Mouse (Mus musculus) CH12.LX (cell line): ENCODE measurements at regions not wholly inside any gene's neighbourhood (a gene's known extent, or its start where the extent isn't known, plus 50 kb on each side); places are given as distances from the start of the nearest gene placed in this dataset.
A peak's percentile ranks its signal among the peaks of the same experiment; 100 is the strongest.

Experiments used
- DNase-seq: peaks from one replicate; pipeline ENCODE4 v3.0.0-alpha.2; 2013; ENCODE audit errors: extremely low read depth
- H3K27ac ChIP-seq: 2 replicates; pipeline ENCODE4 v1.5.1; 2012; ENCODE audit warnings: low read depth, mild to moderate bottlenecking, control low read depth, moderate library complexity; ENCODE audit not compliant: insufficient read depth
- H3K27me3 ChIP-seq: replicated peaks from 2 replicates; pipeline ENCODE3; 2012; ENCODE audit warnings: inconsistent platforms
- H3K36me3 ChIP-seq, 2 experiments: replicated peaks in 1 of 2; 2 replicates each; pipeline versions ENCODE3 to v1.6.1; 2012; ENCODE audit warnings: inconsistent platforms in 1 of 2, low read length in 1 of 2, mild to moderate bottlenecking in 1 of 2, mixed read lengths in 1 of 2, moderate library complexity in 1 of 2; ENCODE audit not compliant: control insufficient read depth in 1 of 2, insufficient read depth in 1 of 2
- H3K4me1 ChIP-seq, 2 experiments: 2 replicates each; pipeline ENCODE4 v1.6.1; 2012; ENCODE audit warnings: inconsistent platforms in 1 of 2, moderate library complexity in 1 of 2; ENCODE audit not compliant: insufficient read depth in 2 of 2, control insufficient read depth in 1 of 2
- H3K4me2 ChIP-seq: 2 replicates; pipeline ENCODE4 v1.6.1; 2012; ENCODE audit warnings: low read depth, mild to moderate bottlenecking, control low read depth; ENCODE audit not compliant: poor library complexity, insufficient read depth, severe bottlenecking
- H3K4me3 ChIP-seq, 3 experiments: fragments of 150-350 bp in 1 of 3; sonication (generic) in 1 of 3; replicated peaks in 1 of 3; 2 replicates each; pipeline versions ENCODE3 to v1.5.1; 2011 to 2012; ENCODE audit warnings: low read depth in 2 of 3, low read length in 2 of 3, mild to moderate bottlenecking in 2 of 3, moderate library complexity in 2 of 3, control low read depth in 1 of 3, improper control_type of control experiment in 1 of 3, inconsistent platforms in 1 of 3, mixed read lengths in 1 of 3; ENCODE audit not compliant: poor library complexity in 1 of 3
- H3K79me2 ChIP-seq: replicated peaks from 2 replicates; pipeline ENCODE4 v1.6.1; 2012; ENCODE audit warnings: mild to moderate bottlenecking, moderate library complexity; ENCODE audit not compliant: control insufficient read depth, poor library complexity, insufficient read depth, severe bottlenecking; ENCODE audit errors: extremely low read depth
- H3K9ac ChIP-seq: 2 replicates; pipeline ENCODE4 v1.6.1; 2012; ENCODE audit warnings: low read depth, mild to moderate bottlenecking, control low read depth, moderate library complexity; ENCODE audit not compliant: insufficient read depth
- H3K9me3 ChIP-seq: replicated peaks from 2 replicates; pipeline ENCODE3; 2012; ENCODE audit warnings: low read length, inconsistent platforms, mixed read lengths
- BHLHE40 ChIP-seq: IDR thresholded peaks from 2 replicates; pipeline ENCODE4 v1.6.1; 2011; ENCODE audit warnings: mild to moderate bottlenecking, low read depth, low read length, improper control_type of control experiment
- CHD1 ChIP-seq: IDR thresholded peaks from 2 replicates; pipeline ENCODE4 v1.6.1; 2012; ENCODE audit warnings: low read depth, low read length, improper control_type of control experiment, inconsistent platforms
- CHD2 ChIP-seq: IDR thresholded peaks from 2 replicates; pipeline ENCODE4 v1.6.1; 2011; ENCODE audit warnings: low read length, improper control_type of control experiment
- ELF1 ChIP-seq: IDR thresholded peaks from 2 replicates; pipeline ENCODE4 v1.6.1; 2014; ENCODE audit warnings: low read depth, mild to moderate bottlenecking, inconsistent platforms, low read length, improper control_type of control experiment
- EP300 ChIP-seq: IDR thresholded peaks from 2 replicates; pipeline ENCODE4 v1.6.1; 2011; ENCODE audit warnings: low read length, improper control_type of control experiment
- ETS1 ChIP-seq: conservative IDR thresholded peaks from 2 replicates; pipeline ENCODE4 v1.6.1; 2012; ENCODE audit warnings: low read depth, mild to moderate bottlenecking, inconsistent platforms, low read length, improper control_type of control experiment, moderate library complexity
- GABPA ChIP-seq: IDR thresholded peaks from 2 replicates; pipeline ENCODE4 v1.6.1; 2012; ENCODE audit warnings: low read depth, low read length, improper control_type of control experiment, inconsistent platforms; ENCODE audit not compliant: insufficient replicate concordance
- HCFC1 ChIP-seq: IDR thresholded peaks from 2 replicates; pipeline ENCODE4 v1.6.1; 2012; ENCODE audit warnings: low read depth, mild to moderate bottlenecking, inconsistent platforms, low read length, improper control_type of control experiment
- IRF4 ChIP-seq: IDR thresholded peaks from 2 replicates; pipeline ENCODE4 v1.6.1; 2014; ENCODE audit warnings: low read depth, mild to moderate bottlenecking, inconsistent platforms, low read length, improper control_type of control experiment
- JUN ChIP-seq: IDR thresholded peaks from 2 replicates; pipeline ENCODE4 v1.6.1; 2011; ENCODE audit warnings: low read depth, mild to moderate bottlenecking, low read length, improper control_type of control experiment, moderate library complexity; ENCODE audit not compliant: insufficient read depth
- JUND ChIP-seq: conservative IDR thresholded peaks from 2 replicates; pipeline ENCODE4 v1.6.1; 2011; ENCODE audit warnings: low read depth, low read length, improper control_type of control experiment
- MAFK ChIP-seq: IDR thresholded peaks from 2 replicates; pipeline ENCODE4 v1.6.1; 2011; ENCODE audit warnings: low read length, improper control_type of control experiment; ENCODE audit not compliant: insufficient replicate concordance
- MAZ ChIP-seq: IDR thresholded peaks from 2 replicates; pipeline ENCODE4 v1.6.1; 2012; ENCODE audit warnings: low read depth, mild to moderate bottlenecking, inconsistent platforms, low read length, improper control_type of control experiment, moderate library complexity
- MEF2A ChIP-seq: IDR thresholded peaks from 2 replicates; pipeline ENCODE4 v1.6.1; 2014; ENCODE audit warnings: low read depth, mild to moderate bottlenecking, inconsistent platforms, low read length, improper control_type of control experiment, borderline replicate concordance
- MXI1 ChIP-seq: IDR thresholded peaks from 2 replicates; pipeline ENCODE4 v1.6.1; 2011; ENCODE audit warnings: mild to moderate bottlenecking, low read depth, low read length, improper control_type of control experiment
- MYC ChIP-seq: IDR thresholded peaks from 2 replicates; pipeline ENCODE4 v1.6.1; 2011; ENCODE audit warnings: low read depth, mild to moderate bottlenecking, improper control_type of control experiment, low read length
- NELFE ChIP-seq: IDR thresholded peaks from 2 replicates; pipeline ENCODE4 v1.6.1; 2011; ENCODE audit warnings: low read depth, low read length, improper control_type of control experiment
- NRF1 ChIP-seq: IDR thresholded peaks from 2 replicates; pipeline ENCODE4 v1.6.1; 2014; ENCODE audit warnings: low read depth, mild to moderate bottlenecking, inconsistent platforms, low read length, improper control_type of control experiment, moderate library complexity
- PAX5 ChIP-seq: IDR thresholded peaks from 2 replicates; pipeline ENCODE4 v1.6.1; 2012; ENCODE audit warnings: low read length, inconsistent platforms, mixed read lengths
- POLR2A ChIP-seq: IDR thresholded peaks from 2 replicates; pipeline ENCODE4 v1.6.1; 2011; ENCODE audit warnings: low read depth, mild to moderate bottlenecking, improper control_type of control experiment, low read length
- POLR2AphosphoS2 ChIP-seq: IDR thresholded peaks from 2 replicates; pipeline ENCODE4 v1.6.1; 2011; ENCODE audit warnings: low read depth, low read length, improper control_type of control experiment
- RCOR1 ChIP-seq: conservative IDR thresholded peaks from 2 replicates; pipeline ENCODE4 v1.6.1; 2012; ENCODE audit warnings: low read depth, mild to moderate bottlenecking, inconsistent platforms, low read length, improper control_type of control experiment
- SIN3A ChIP-seq: IDR thresholded peaks from 2 replicates; pipeline ENCODE4 v1.6.1; 2012; ENCODE audit warnings: low read length, improper control_type of control experiment, inconsistent platforms
- SMC3 ChIP-seq: IDR thresholded peaks from 2 replicates; pipeline ENCODE4 v1.6.1; 2011; ENCODE audit warnings: low read depth, low read length, improper control_type of control experiment
- USF1 ChIP-seq: IDR thresholded peaks from 2 replicates; pipeline ENCODE4 v1.6.1; 2014; ENCODE audit warnings: low read depth, mild to moderate bottlenecking, inconsistent platforms, low read length, improper control_type of control experiment
- USF2 ChIP-seq: conservative IDR thresholded peaks from 2 replicates; pipeline ENCODE4 v1.6.1; 2011; ENCODE audit warnings: low read depth, low read length, improper control_type of control experiment
- ZKSCAN1 ChIP-seq: IDR thresholded peaks from 2 replicates; pipeline ENCODE4 v1.6.1; 2012; ENCODE audit warnings: low read depth, inconsistent platforms, low read length, improper control_type of control experiment, borderline replicate concordance
- ZNF384 ChIP-seq: IDR thresholded peaks from 2 replicates; pipeline ENCODE4 v1.6.1; 2012; ENCODE audit warnings: low read depth, low read length, improper control_type of control experiment, inconsistent platforms
- dilution Hi-C: fragments of 300-500 bp; cut with MboI; formaldehyde crosslinking; loops from 2 replicates; pipeline ENCODE4 v1.14.3; 2020; ENCODE audit warnings: low sequenced_read_pairs; ENCODE audit not compliant: extremely low pct_unique_long_range_greater_than_20kb, extremely low pct_ligation_motif_present
- in situ Hi-C: fragments of 300-500 bp; cut with MboI; formaldehyde crosslinking; loops from 3 replicates; pipeline ENCODE4 v1.14.3; 2019; ENCODE audit warnings: low sequenced_read_pairs, low pct_ligation_motif_present, low pct_unique_long_range_greater_than_20kb, mixed read lengths

DNA sequence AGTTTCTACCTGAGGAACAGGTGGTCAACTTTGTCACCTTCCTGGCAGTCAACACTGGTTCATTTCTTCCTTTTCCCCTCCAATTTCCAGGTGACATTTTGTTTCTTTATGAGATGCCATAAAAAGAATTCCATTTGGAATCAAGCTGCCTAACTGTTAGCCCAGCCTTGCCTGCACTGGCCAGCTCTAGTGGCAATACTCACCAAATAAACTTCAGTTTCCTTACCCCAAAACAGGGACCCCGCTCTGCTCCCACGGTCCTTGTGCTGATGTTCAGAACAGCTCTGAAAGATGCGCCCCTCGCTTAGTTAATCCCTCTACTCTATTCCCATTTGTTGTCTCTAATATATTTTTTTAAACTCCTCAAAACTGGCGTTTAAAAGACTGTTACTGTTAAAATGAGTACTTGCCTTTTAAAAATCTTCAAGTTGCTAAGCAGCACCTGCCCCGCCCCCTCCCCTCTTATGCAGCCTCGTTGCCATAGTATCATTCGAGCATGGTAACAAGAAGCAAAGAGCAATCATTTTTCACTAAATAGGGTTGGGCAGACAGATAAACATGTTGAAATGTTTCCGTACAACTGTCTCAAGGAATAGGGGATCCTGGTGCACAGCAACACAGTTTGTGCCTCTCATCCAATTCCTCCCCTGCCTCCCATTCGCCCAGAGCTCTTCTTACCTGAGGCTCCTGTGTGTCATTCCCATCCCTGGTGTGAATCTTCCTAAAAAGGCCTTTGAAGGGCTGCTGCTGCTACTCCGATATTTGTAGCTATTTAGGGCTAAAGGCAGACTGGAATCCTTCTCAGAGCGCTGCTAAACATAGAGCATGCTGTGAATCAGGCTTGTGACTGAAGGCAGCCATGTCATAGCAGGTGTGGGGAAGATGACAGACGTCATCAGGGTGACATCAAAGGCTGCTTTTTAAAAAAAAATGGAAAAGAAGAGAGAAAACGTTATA is 98.8 kb upstream of the Oxgr1 start:
- Histone ChIP-seq H3K36me3 (no peaks in the 10 kb centered on the region), H3K9ac (no peak overlapping the region), H3K4me1 (peaks cover 6 to 23% of the 10 kb centered on the region in 2 experiments)
- dilution Hi-C loops, result no loop called here
- in situ Hi-C loops, result no loop called here
- TF ChIP-seq NELFE (no peak), MYC (no peak), IRF4 (no peak), POLR2A (no peak), SMC3 (no peak), MXI1 (no peak), HCFC1 (no peak), NRF1 (no peak), RCOR1 (no peak), USF1 (no peak), MAFK (no peak), PAX5 (no peak), JUN (no peak), CHD1 (no peak), MAZ (no peak), GABPA (no peak)
- TF ChIP-seq, all 38 proteins: peak for 0
- Histone ChIP-seq H3K79me2 (no peaks in the 10 kb centered on the region), H3K9me3 (no peaks in the 10 kb centered on the region), H3K4me3 (no peak overlapping the region), H3K4me2 (no peak overlapping the region), H3K27ac (no peak overlapping the region), H3K27me3 (peaks cover 2% of the 10 kb centered on the region)
- no peak for DNase-seq

DNA sequence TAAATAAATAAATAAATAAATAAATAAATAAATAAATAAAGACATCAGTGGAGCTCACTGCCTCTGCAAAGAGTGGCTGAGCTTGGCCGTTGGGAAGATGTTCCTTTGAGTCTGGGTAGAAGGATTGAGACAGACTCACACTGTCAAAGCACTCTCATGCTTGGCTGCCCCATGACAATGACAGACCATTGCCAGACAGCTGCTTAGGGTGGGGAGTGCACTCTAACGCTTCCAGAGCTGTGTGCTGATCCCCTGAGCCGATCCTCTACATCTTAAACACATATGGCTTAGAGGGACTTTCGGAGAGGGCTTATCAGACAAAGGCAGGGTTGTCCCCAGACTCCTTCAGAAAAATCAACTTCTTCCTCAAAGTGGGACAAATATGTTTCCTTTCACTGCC is 100.0 kb upstream of the Oxgr1 start:
- no peaks in the 10 kb centered on the region for H3K36me3 ChIP-seq

More for the DNA sequence above, 100.0 kb upstream of the Oxgr1 start:
- Histone ChIP-seq H3K27me3 (peaks cover 2% of the 10 kb centered on the region), H3K4me3 (no peak overlapping the region)
- in situ Hi-C loops, result no loop called here
- DNase-seq, result no peak
- TF ChIP-seq USF2 (no peak), JUND (no peak), EP300 (no peak), POLR2AphosphoS2 (no peak), SIN3A (no peak), NELFE (no peak), ZNF384 (no peak), ZKSCAN1 (no peak), MYC (no peak), CHD2 (no peak), SMC3 (no peak), MXI1 (no peak), GABPA (no peak), ETS1 (no peak), MEF2A (no peak), BHLHE40 (no peak), ELF1 (no peak)
- TF ChIP-seq, all 38 proteins: peak for 0
- peaks cover 6 to 23% of the 10 kb centered on the region in 2 experiments for H3K4me1 ChIP-seq
- no peak overlapping the region for H3K9ac ChIP-seq
- 0 out of 2 replicates have a peak overlapping the region, but pooled peaks have one; percentile 3 for H3K4me2 ChIP-seq
- H3K27ac ChIP-seq, result no peak overlapping the region
- H3K9me3 ChIP-seq, result no peaks in the 10 kb centered on the region
- H3K79me2 ChIP-seq, result no peaks in the 10 kb centered on the region
- dilution Hi-C loops, result no loop called here
